Mouse (Mus musculus): ENCODE measurements around the gene Slc19a1. TPM values are rescaled to one million over a fixed set of nuclear protein-coding genes. Genes with fewer than 3 reads are reported as not detected.

Slc19a1 gene
- polyA plus RNA-seq, 1 experiment from 2014 or later: 24.5 TPM

GRCm38 (mm10) chr10:77048606-77049005 lies 16.6 kb downstream of the Slc19a1 start:
- no peak for ATAC-seq (ENCODE audit: low FRiP score)
- peaks cover 6% of the 10 kb centered on the region; the same call in 1 of the 2 replicates for H3K36me3 ChIP-seq (ENCODE audit: control insufficient read depth, insufficient read depth, low read length)

GRCm38 (mm10) chr10:77056768-77057167 lies 24.7 kb downstream of the Slc19a1 start:
- no peaks in the 10 kb centered on the region for H3K36me3 ChIP-seq (ENCODE audit: control insufficient read depth, insufficient read depth, low read length)
- 90% methylated on average over 10 of the region's 10 CpGs for WGBS

More at GRCm38 (mm10) chr10:77048606-77049005, 16.6 kb downstream of the Slc19a1 start:
- Histone ChIP-seq H3K9me3 (ENCODE audit: control insufficient read depth, low read length) (no peaks in the 10 kb centered on the region), H3K4me3 (ENCODE audit: low read depth, low read length) (no peak overlapping the region), H3K27me3 (ENCODE audit: control insufficient read depth, insufficient read depth, low read length) (no peaks in the 10 kb centered on the region), H3K9ac (ENCODE audit: low read depth, low read length) (no peak overlapping the region), H3K27ac (ENCODE audit: low read depth, low read length) (no peak overlapping the region), H3K4me2 (replicated peaks; ENCODE audit: low read depth, low read length) (no peak overlapping the region), H3K4me1 (replicated peaks; ENCODE audit: control insufficient read depth, insufficient read depth, low read length) (no peaks in the 10 kb centered on the region)
- no peak for DNase-seq (ENCODE audit: low spot score)
- 98% methylated on average over 3 of the region's 3 CpGs for WGBS

GRCm38 (mm10) chr10:77061426-77061825 lies 29.4 kb downstream of the Slc19a1 start:
- Histone ChIP-seq H3K9ac (ENCODE audit: low read depth, low read length) (no peak overlapping the region), H3K4me3 (ENCODE audit: low read depth, low read length) (no peak overlapping the region), H3K4me2 (replicated peaks; ENCODE audit: low read depth, low read length) (no peak overlapping the region), H3K4me1 (replicated peaks; ENCODE audit: control insufficient read depth, insufficient read depth, low read length) (no peaks in the 10 kb centered on the region), H3K9me3 (ENCODE audit: control insufficient read depth, low read length) (no peaks in the 10 kb centered on the region), H3K27me3 (ENCODE audit: control insufficient read depth, insufficient read depth, low read length) (no peaks in the 10 kb centered on the region), H3K36me3 (ENCODE audit: control insufficient read depth, insufficient read depth, low read length) (no peaks in the 10 kb centered on the region), H3K27ac (ENCODE audit: low read depth, low read length) (no peak overlapping the region)
- 77% methylated on average over 3 of the region's 3 CpGs for WGBS
- no peak for DNase-seq (ENCODE audit: low spot score)
- ATAC-seq (ENCODE audit: low FRiP score): no peak

More at GRCm38 (mm10) chr10:77056768-77057167, 24.7 kb downstream of the Slc19a1 start:
- DNase-seq (ENCODE audit: low spot score) (no peak), ATAC-seq (ENCODE audit: low FRiP score) (no peak)
- H3K27ac ChIP-seq (ENCODE audit: low read depth, low read length): no peak overlapping the region
- no peak overlapping the region for H3K9ac ChIP-seq (ENCODE audit: low read depth, low read length)
- H3K4me3 ChIP-seq (ENCODE audit: low read depth, low read length): no peak overlapping the region
- no peaks in the 10 kb centered on the region for H3K9me3 ChIP-seq (ENCODE audit: control insufficient read depth, low read length)
- no peak overlapping the region for H3K4me2 ChIP-seq (replicated peaks; ENCODE audit: low read depth, low read length)
- H3K4me1 ChIP-seq (replicated peaks; ENCODE audit: control insufficient read depth, insufficient read depth, low read length): no peaks in the 10 kb centered on the region
- H3K27me3 ChIP-seq (ENCODE audit: control insufficient read depth, insufficient read depth, low read length): no peaks in the 10 kb centered on the region

- H3K4me1 ChIP-seq (replicated peaks; ENCODE audit: control insufficient read depth, insufficient read depth, low read length): no peaks in the 10 kb centered on the region
- no peak overlapping the region for H3K9ac ChIP-seq (ENCODE audit: low read depth, low read length)
- ATAC-seq (ENCODE audit: low FRiP score) (no peak), DNase-seq (ENCODE audit: low spot score) (no peak)
- no peak overlapping the region for H3K27ac ChIP-seq (ENCODE audit: low read depth, low read length)
- no peaks in the 10 kb centered on the region for H3K36me3 ChIP-seq (ENCODE audit: control insufficient read depth, insufficient read depth, low read length)
- no peaks in the 10 kb centered on the region for H3K27me3 ChIP-seq (ENCODE audit: control insufficient read depth, insufficient read depth, low read length)
- H3K9me3 ChIP-seq (ENCODE audit: control insufficient read depth, low read length): no peaks in the 10 kb centered on the region
- WGBS: 79% methylated on average over 11 of the region's 11 CpGs
- no peak overlapping the region for H3K4me2 ChIP-seq (replicated peaks; ENCODE audit: low read depth, low read length)
- H3K4me3 ChIP-seq (ENCODE audit: low read depth, low read length): no peak overlapping the region
These were observed 30.5 kb downstream of the Slc19a1 start for GRCm38 (mm10) chr10:77062393-77063010.

GRCm38 (mm10) chr10:77064239-77064638 lies 32.2 kb downstream of the Slc19a1 start:
- no peak for ATAC-seq (ENCODE audit: low FRiP score)
- Histone ChIP-seq H3K9me3 (ENCODE audit: control insufficient read depth, low read length) (no peaks in the 10 kb centered on the region), H3K27ac (ENCODE audit: low read depth, low read length) (no peak overlapping the region), H3K27me3 (ENCODE audit: control insufficient read depth, insufficient read depth, low read length) (no peaks in the 10 kb centered on the region), H3K4me2 (replicated peaks; ENCODE audit: low read depth, low read length) (no peak overlapping the region), H3K9ac (ENCODE audit: low read depth, low read length) (no peak overlapping the region), H3K4me3 (ENCODE audit: low read depth, low read length) (no peak overlapping the region), H3K36me3 (ENCODE audit: control insufficient read depth, insufficient read depth, low read length) (no peaks in the 10 kb centered on the region), H3K4me1 (replicated peaks; ENCODE audit: control insufficient read depth, insufficient read depth, low read length) (no peaks in the 10 kb centered on the region)
- DNase-seq (ENCODE audit: low spot score): no peak
- 92% methylated on average over 3 of the region's 3 CpGs for WGBS

- Histone ChIP-seq H3K9me3 (ENCODE audit: control insufficient read depth, low read length) (no peaks in the 10 kb centered on the region), H3K4me1 (replicated peaks; ENCODE audit: control insufficient read depth, insufficient read depth, low read length) (no peaks in the 10 kb centered on the region), H3K4me2 (replicated peaks; ENCODE audit: low read depth, low read length) (no peak overlapping the region), H3K36me3 (ENCODE audit: control insufficient read depth, insufficient read depth, low read length) (no peaks in the 10 kb centered on the region), H3K9ac (ENCODE audit: low read depth, low read length) (no peak overlapping the region), H3K4me3 (ENCODE audit: low read depth, low read length) (no peak overlapping the region), H3K27ac (ENCODE audit: low read depth, low read length) (no peak overlapping the region), H3K27me3 (ENCODE audit: control insufficient read depth, insufficient read depth, low read length) (no peaks in the 10 kb centered on the region)
- DNase-seq (ENCODE audit: low spot score): no peak
- ATAC-seq (ENCODE audit: low FRiP score): no peak
These were observed 32.6 kb downstream of the Slc19a1 start for GRCm38 (mm10) chr10:77064659-77065058.

- no peak overlapping the region for H3K4me2 ChIP-seq (replicated peaks; ENCODE audit: low read depth, low read length)
- H3K27ac ChIP-seq (ENCODE audit: low read depth, low read length): no peak overlapping the region
- no peak for DNase-seq (ENCODE audit: low spot score)
- no peaks in the 10 kb centered on the region for H3K36me3 ChIP-seq (ENCODE audit: control insufficient read depth, insufficient read depth, low read length)
- whole genome bisulfite sequencing: 92% methylated on average over 7 of the region's 7 CpGs
- no peaks in the 10 kb centered on the region for H3K4me1 ChIP-seq (replicated peaks; ENCODE audit: control insufficient read depth, insufficient read depth, low read length)
- no peak overlapping the region for H3K9ac ChIP-seq (ENCODE audit: low read depth, low read length)
- no peak for ATAC-seq (ENCODE audit: low FRiP score)
- no peak overlapping the region for H3K4me3 ChIP-seq (ENCODE audit: low read depth, low read length)
- H3K9me3 ChIP-seq (ENCODE audit: control insufficient read depth, low read length): no peaks in the 10 kb centered on the region
- no peaks in the 10 kb centered on the region for H3K27me3 ChIP-seq (ENCODE audit: control insufficient read depth, insufficient read depth, low read length)
These were observed 36.4 kb downstream of the Slc19a1 start for GRCm38 (mm10) chr10:77068469-77068868.

- Histone ChIP-seq H3K4me2 (replicated peaks; ENCODE audit: low read depth, low read length) (no peak overlapping the region), H3K9me3 (ENCODE audit: control insufficient read depth, low read length) (no peaks in the 10 kb centered on the region), H3K27ac (ENCODE audit: low read depth, low read length) (no peak overlapping the region), H3K36me3 (ENCODE audit: control insufficient read depth, insufficient read depth, low read length) (0 out of 2 replicates have a peak, but pooled peaks cover 2% of the 10 kb centered on the region), H3K4me1 (replicated peaks; ENCODE audit: control insufficient read depth, insufficient read depth, low read length) (no peaks in the 10 kb centered on the region), H3K9ac (ENCODE audit: low read depth, low read length) (no peak overlapping the region), H3K4me3 (ENCODE audit: low read depth, low read length) (no peak overlapping the region), H3K27me3 (ENCODE audit: control insufficient read depth, insufficient read depth, low read length) (no peaks in the 10 kb centered on the region)
- WGBS: 59% methylated on average over 4 of the region's 4 CpGs
- DNase-seq (ENCODE audit: low spot score) (peak; percentile 76), ATAC-seq (ENCODE audit: low FRiP score) (no peak)
These were observed 38.0 kb downstream of the Slc19a1 start for GRCm38 (mm10) chr10:77070072-77070471.

GRCm38 (mm10) chr10:77074276-77074974 lies 42.4 kb downstream of the Slc19a1 start:
- DNase-seq (ENCODE audit: low spot score) (no peak), ATAC-seq (ENCODE audit: low FRiP score) (no peak)
- WGBS: 82% methylated on average over 4 of the region's 4 CpGs
- Histone ChIP-seq H3K9ac (ENCODE audit: low read depth, low read length) (no peak overlapping the region), H3K4me1 (replicated peaks; ENCODE audit: control insufficient read depth, insufficient read depth, low read length) (no peaks in the 10 kb centered on the region), H3K27ac (ENCODE audit: low read depth, low read length) (no peak overlapping the region), H3K4me2 (replicated peaks; ENCODE audit: low read depth, low read length) (no peak overlapping the region), H3K9me3 (ENCODE audit: control insufficient read depth, low read length) (no peaks in the 10 kb centered on the region), H3K36me3 (ENCODE audit: control insufficient read depth, insufficient read depth, low read length) (0 out of 2 replicates have a peak, but pooled peaks cover 2% of the 10 kb centered on the region), H3K4me3 (ENCODE audit: low read depth, low read length) (no peak overlapping the region), H3K27me3 (ENCODE audit: control insufficient read depth, insufficient read depth, low read length) (no peaks in the 10 kb centered on the region)
